Mouse (Mus musculus): ENCODE results near the gene Myrfl. TPM values are rescaled to one million over a fixed set of nuclear protein-coding genes. Genes with fewer than 3 reads are reported as not detected.

Myrfl gene
- polyA plus RNA-seq, 1 experiment from 2014 or later, result 7.9 TPM

DNA sequence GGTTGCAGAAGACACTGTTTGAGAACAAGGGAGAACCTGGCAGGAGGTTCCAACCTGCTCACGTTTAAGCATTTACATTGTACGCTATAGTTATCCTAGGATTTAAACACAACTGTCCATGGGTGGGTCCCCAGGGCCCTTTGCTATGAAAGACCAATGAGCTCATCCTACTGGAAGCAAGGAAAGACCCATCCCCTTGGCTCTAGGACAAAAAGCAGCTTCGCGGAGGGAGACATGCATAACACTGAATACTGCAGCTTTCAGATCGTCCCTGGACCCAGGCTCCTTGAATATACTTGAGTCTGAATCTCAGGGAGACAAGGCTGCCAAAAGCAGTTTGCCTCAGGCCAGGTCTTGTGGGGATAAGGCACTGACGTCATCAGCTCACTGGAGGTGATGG, 130.2 kb downstream of the Myrfl start:
- no peaks in the 10 kb centered on the region for H3K27me3 ChIP-seq (replicated peaks)
- H3K27ac ChIP-seq, result no peak overlapping the region
- no peak overlapping the region for H3K9ac ChIP-seq
- H3K9me3 ChIP-seq, result no peaks in the 10 kb centered on the region
- ATAC-seq, result no peak
- WGBS, result 77% methylated on average over 6 of the region's 6 CpGs
- 0 out of 2 replicates have a peak, but pooled peaks cover 3% of the 10 kb centered on the region for H3K4me1 ChIP-seq (replicated peaks)
- no peaks in the 10 kb centered on the region for H3K36me3 ChIP-seq
- no peak overlapping the region for H3K4me2 ChIP-seq (replicated peaks)
- no peak overlapping the region for H3K4me3 ChIP-seq (replicated peaks)

GRCm38 (mm10) chr10:116761476-116762068, 135.1 kb downstream of the Myrfl start:
- Histone ChIP-seq H3K4me2 (replicated peaks) (no peak overlapping the region), H3K9ac (no peak overlapping the region), H3K36me3 (no peaks in the 10 kb centered on the region), H3K27ac (no peak overlapping the region), H3K4me1 (replicated peaks) (no peaks in the 10 kb centered on the region), H3K9me3 (no peaks in the 10 kb centered on the region), H3K4me3 (replicated peaks) (no peak overlapping the region), H3K27me3 (replicated peaks) (no peaks in the 10 kb centered on the region)
- 40% methylated on average over 4 of the region's 4 CpGs for WGBS
- ATAC-seq, result no peak

- ATAC-seq, result no peak
- H3K9me3 ChIP-seq, result no peaks in the 10 kb centered on the region
- 81% methylated on average over 14 of the region's 14 CpGs for WGBS
- no peaks in the 10 kb centered on the region for H3K27me3 ChIP-seq (replicated peaks)
- no peak overlapping the region for H3K27ac ChIP-seq
- H3K4me1 ChIP-seq (replicated peaks), result no peaks in the 10 kb centered on the region
- no peak overlapping the region for H3K4me3 ChIP-seq (replicated peaks)
- no peak overlapping the region for H3K4me2 ChIP-seq (replicated peaks)
- H3K9ac ChIP-seq, result no peak overlapping the region
- no peaks in the 10 kb centered on the region for H3K36me3 ChIP-seq
These were observed 136.2 kb downstream of the Myrfl start for GRCm38 (mm10) chr10:116760561-116760960.

DNA sequence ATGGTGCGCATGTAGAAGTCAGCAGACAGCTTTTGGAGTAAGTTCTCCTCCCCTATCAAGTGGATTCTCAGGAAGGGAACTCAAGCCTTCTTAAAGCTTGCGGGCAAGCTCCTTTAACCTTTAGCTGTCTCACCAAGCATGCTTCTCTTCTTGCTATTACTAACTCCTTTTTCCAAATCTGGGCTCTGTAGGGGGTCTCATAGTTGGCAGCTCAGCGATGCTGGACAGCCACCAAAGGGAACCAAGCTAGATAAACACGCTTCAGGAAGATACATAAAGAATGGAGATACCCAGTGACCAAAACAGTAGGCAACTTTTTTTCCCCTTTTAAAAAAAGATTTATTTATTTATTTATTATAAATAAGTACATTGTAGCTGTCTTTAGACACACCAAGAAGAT, 136.9 kb downstream of the Myrfl start:
- WGBS, result 88% methylated on average over 4 of the region's 4 CpGs
- ATAC-seq, result no peak
- Histone ChIP-seq H3K9me3 (no peaks in the 10 kb centered on the region), H3K4me3 (replicated peaks) (no peak overlapping the region), H3K4me1 (replicated peaks) (no peaks in the 10 kb centered on the region), H3K4me2 (replicated peaks) (no peak overlapping the region), H3K9ac (no peak overlapping the region), H3K27me3 (replicated peaks) (no peaks in the 10 kb centered on the region), H3K36me3 (no peaks in the 10 kb centered on the region), H3K27ac (no peak overlapping the region)

DNA sequence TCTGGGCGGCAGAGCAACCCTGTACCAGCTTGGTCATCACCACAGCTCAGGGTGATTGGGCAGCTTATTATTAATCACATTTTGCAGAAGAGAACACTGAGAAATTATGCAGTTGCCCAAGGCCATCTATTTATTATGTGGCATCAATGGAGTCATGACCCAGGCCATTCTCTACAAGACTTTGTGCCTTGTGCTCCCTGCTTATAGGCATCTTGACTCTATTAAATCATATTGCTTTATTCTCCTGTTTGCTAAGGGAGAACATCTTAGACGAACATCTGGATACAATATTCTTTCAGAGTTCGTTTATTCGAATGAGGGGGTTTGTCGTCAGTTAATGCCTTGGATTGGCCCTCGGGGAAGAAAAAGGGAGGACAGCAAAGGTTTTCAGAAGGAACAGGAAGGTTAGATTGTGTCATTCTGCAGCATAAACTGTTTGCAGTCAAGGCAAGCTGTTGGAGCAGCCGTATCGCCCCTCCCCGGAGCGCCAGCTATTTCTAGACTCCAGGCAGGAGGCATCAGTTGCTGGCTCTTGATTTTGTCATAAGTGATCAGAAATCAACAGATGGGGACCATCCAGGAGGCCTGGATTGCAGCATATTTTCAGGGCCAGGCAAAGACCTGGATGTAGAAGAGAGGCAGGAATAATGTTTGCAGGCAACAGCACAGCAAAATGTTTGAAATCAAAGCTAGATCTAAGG, 140.7 kb downstream of the Myrfl start:
- no peaks in the 10 kb centered on the region for H3K4me1 ChIP-seq (replicated peaks)
- WGBS, result 53% methylated on average over 10 of the region's 10 CpGs
- H3K27ac ChIP-seq, result no peak overlapping the region
- no peak overlapping the region for H3K4me3 ChIP-seq (replicated peaks)
- ATAC-seq, result no peak
- no peak overlapping the region for H3K4me2 ChIP-seq (replicated peaks)
- H3K36me3 ChIP-seq, result no peaks in the 10 kb centered on the region
- H3K9ac ChIP-seq, result no peak overlapping the region
- H3K27me3 ChIP-seq (replicated peaks), result no peaks in the 10 kb centered on the region
- H3K9me3 ChIP-seq, result no peaks in the 10 kb centered on the region

DNA sequence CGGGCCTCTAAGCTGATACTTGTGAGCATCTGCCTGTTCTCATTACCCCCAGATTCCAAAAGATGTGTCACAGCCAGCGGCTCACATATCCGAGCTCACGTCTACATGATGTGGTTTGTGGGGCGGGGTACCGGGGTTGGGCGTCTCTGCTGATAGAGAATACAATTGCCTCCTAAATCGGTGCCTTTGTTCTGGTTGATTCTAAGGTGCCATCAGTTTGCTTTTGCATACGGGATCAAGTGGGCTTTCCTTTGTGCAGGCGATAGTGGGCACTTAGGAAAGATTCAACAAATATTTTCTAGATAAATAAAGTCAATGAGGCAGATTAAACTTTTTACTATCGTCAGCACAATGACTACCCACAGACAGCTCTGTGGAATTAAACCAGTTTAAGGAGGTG, 141.8 kb downstream of the Myrfl start:
- Histone ChIP-seq H3K4me3 (replicated peaks) (no peak overlapping the region), H3K9me3 (no peaks in the 10 kb centered on the region), H3K27me3 (replicated peaks) (no peaks in the 10 kb centered on the region), H3K27ac (no peak overlapping the region), H3K36me3 (no peaks in the 10 kb centered on the region), H3K4me2 (replicated peaks) (no peak overlapping the region), H3K9ac (no peak overlapping the region), H3K4me1 (replicated peaks) (no peaks in the 10 kb centered on the region)
- WGBS, result 77% methylated on average over 11 of the region's 11 CpGs
- ATAC-seq, result no peak

DNA sequence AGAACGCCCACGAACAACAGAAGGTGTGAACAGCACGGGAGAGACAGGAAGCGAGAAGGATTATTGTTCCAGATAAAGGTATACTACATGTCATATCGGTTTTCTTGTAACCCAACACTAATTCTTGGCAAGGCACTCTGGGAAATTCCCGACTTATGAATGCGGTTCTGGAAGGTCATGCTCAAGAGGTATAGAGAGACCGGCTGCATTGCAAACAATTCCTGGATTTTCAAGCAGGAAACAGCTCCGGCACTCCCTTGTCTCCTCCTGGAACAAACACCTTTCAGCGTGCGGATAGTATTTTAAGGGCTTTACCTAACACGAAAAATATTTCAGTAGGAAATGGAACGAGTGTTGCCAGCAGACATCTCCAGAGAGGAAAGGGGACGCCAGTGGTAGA, 145.8 kb downstream of the Myrfl start:
- no peak for ATAC-seq
- no peak overlapping the region for H3K27ac ChIP-seq
- no peaks in the 10 kb centered on the region for H3K36me3 ChIP-seq
- H3K9me3 ChIP-seq, result no peaks in the 10 kb centered on the region
- no peaks in the 10 kb centered on the region for H3K27me3 ChIP-seq (replicated peaks)
- H3K4me2 ChIP-seq (replicated peaks), result no peak overlapping the region
- no peak overlapping the region for H3K4me3 ChIP-seq (replicated peaks)
- no peaks in the 10 kb centered on the region for H3K4me1 ChIP-seq (replicated peaks)
- H3K9ac ChIP-seq, result no peak overlapping the region
- 70% methylated on average over 14 of the region's 14 CpGs for whole genome bisulfite sequencing

- no peaks in the 10 kb centered on the region for H3K27me3 ChIP-seq (replicated peaks)
- no peak overlapping the region for H3K4me2 ChIP-seq (replicated peaks)
- H3K36me3 ChIP-seq, result no peaks in the 10 kb centered on the region
- no peaks in the 10 kb centered on the region for H3K9me3 ChIP-seq
- H3K9ac ChIP-seq, result no peak overlapping the region
- 72% methylated on average over 6 of the region's 6 CpGs for WGBS
- no peak for ATAC-seq
- H3K4me1 ChIP-seq (replicated peaks), result no peaks in the 10 kb centered on the region
- no peak overlapping the region for H3K27ac ChIP-seq
- H3K4me3 ChIP-seq (replicated peaks), result no peak overlapping the region
These were observed 146.7 kb downstream of the Myrfl start for GRCm38 (mm10) chr10:116750062-116750461.

DNA sequence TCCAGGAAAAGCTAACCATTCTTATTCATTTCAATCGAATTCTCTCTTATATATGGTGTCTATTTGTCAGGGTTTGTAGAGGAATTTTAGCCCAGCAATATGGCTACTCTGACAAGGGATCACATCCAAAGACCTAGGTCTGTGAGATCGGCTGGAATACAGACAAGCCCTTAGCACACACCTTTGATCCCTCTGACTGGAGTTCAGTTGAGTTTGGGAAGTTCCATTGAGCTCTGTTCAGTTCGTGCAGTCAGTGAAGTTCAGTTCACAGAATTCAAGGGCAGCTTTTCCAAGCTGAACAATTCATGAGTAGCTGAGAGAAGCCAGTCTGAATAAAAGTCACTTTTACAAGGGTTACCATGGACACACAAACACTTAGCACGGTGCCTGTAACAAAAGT, 148.0 kb downstream of the Myrfl start:
- Histone ChIP-seq H3K4me2 (replicated peaks) (no peak overlapping the region), H3K9me3 (no peaks in the 10 kb centered on the region), H3K9ac (no peak overlapping the region), H3K36me3 (no peaks in the 10 kb centered on the region), H3K27me3 (replicated peaks) (no peaks in the 10 kb centered on the region), H3K4me1 (replicated peaks) (no peaks in the 10 kb centered on the region), H3K4me3 (replicated peaks) (no peak overlapping the region), H3K27ac (no peak overlapping the region)
- ATAC-seq, result no peak
- 80% methylated on average over 4 of the region's 4 CpGs for WGBS

- H3K36me3 ChIP-seq, result no peaks in the 10 kb centered on the region
- H3K4me3 ChIP-seq (replicated peaks), result no peak overlapping the region
- no peaks in the 10 kb centered on the region for H3K27me3 ChIP-seq (replicated peaks)
- no peak for ATAC-seq
- WGBS, result 75% methylated on average over 10 of the region's 10 CpGs
- H3K9ac ChIP-seq, result no peak overlapping the region
- no peak overlapping the region for H3K27ac ChIP-seq
- no peak overlapping the region for H3K4me2 ChIP-seq (replicated peaks)
- H3K9me3 ChIP-seq, result no peaks in the 10 kb centered on the region
- no peaks in the 10 kb centered on the region for H3K4me1 ChIP-seq (replicated peaks)
These were observed 150.3 kb downstream of the Myrfl start for GRCm38 (mm10) chr10:116746281-116747011.

DNA sequence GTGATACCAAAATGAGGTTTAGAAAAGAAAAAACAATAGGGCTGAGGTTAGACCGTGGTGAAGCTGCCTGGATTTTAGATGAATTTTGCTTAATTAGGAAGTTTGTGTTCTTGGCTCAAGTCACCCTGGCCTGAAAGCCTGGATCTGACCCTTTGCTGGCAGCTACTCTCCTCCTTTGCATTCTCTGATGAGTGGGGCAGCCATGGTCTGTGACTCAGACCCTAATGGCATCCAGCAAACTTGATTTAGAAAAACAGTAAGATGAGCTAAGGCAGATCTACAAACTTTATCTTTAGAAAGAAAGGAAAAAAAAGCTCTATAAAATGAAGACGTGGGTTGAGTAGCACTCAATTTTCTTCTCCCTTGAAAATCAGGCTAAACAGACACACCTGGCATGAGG, 154.0 kb downstream of the Myrfl start:
- ATAC-seq, result no peak
- Histone ChIP-seq H3K4me1 (replicated peaks) (no peaks in the 10 kb centered on the region), H3K4me3 (replicated peaks) (no peak overlapping the region), H3K27ac (no peak overlapping the region), H3K9ac (no peak overlapping the region), H3K27me3 (replicated peaks) (no peaks in the 10 kb centered on the region), H3K9me3 (no peaks in the 10 kb centered on the region), H3K36me3 (no peaks in the 10 kb centered on the region), H3K4me2 (replicated peaks) (no peak overlapping the region)
- WGBS, result 71% methylated on average over 2 of the region's 2 CpGs

DNA sequence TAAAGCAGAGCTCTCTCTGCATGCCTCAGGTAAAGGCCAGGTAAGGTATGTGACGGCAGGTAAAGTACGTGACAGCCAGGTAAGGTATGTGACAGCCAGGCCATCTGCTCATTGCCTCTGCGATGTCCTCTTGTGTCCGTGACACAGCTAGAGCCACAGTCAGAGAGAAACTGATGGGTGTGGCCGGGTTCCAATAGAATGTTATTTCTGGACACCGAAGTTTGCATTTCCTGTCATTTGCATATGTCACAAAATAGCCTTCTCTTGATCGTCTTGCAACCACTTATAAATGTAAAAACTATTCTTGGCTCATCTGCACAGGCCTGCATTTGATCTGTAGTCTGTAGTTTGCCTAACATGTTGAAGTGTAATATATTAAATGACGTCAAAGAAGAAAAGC, 154.5 kb downstream of the Myrfl start:
- ATAC-seq, result no peak
- Histone ChIP-seq H3K4me1 (replicated peaks) (no peaks in the 10 kb centered on the region), H3K4me2 (replicated peaks) (no peak overlapping the region), H3K27me3 (replicated peaks) (no peaks in the 10 kb centered on the region), H3K9ac (no peak overlapping the region), H3K4me3 (replicated peaks) (no peak overlapping the region), H3K36me3 (no peaks in the 10 kb centered on the region), H3K9me3 (no peaks in the 10 kb centered on the region), H3K27ac (no peak overlapping the region)
- WGBS, result 84% methylated on average over 8 of the region's 8 CpGs

DNA sequence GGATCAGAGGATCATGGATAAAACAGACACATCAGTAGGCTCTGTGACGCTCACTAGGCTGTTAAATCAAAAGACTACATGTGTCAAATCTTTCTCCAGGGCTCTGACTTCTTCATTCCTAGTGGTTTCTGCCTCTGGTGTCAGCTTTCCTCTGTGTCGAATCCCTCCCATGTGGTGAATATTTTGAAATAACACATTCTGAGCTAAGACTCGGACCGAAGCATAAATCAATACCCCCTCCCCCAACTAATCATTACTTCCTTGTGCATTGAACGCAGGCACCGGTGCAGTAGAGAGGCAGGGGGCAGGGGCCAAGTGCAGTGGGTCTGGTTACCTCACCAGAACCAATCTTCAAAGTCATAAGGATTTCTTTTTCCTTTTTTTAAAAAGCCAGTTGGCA, 155.4 kb downstream of the Myrfl start:
- ATAC-seq, result no peak
- Histone ChIP-seq H3K9me3 (no peaks in the 10 kb centered on the region), H3K27me3 (replicated peaks) (no peaks in the 10 kb centered on the region), H3K36me3 (no peaks in the 10 kb centered on the region), H3K4me2 (replicated peaks) (no peak overlapping the region), H3K27ac (no peak overlapping the region), H3K9ac (no peak overlapping the region), H3K4me1 (replicated peaks) (no peaks in the 10 kb centered on the region), H3K4me3 (replicated peaks) (no peak overlapping the region)
- WGBS, result 48% methylated on average over 6 of the region's 6 CpGs
